Mouse (Mus musculus): ENCODE results near the gene Lipc. TPM values are rescaled to one million over a fixed set of nuclear protein-coding genes. Genes with fewer than 3 reads are reported as not detected.

Lipc gene
- total and polyA plus RNA-seq, 2 experiments from 2014 or later, result 0.29 to 0.81 TPM

DNA sequence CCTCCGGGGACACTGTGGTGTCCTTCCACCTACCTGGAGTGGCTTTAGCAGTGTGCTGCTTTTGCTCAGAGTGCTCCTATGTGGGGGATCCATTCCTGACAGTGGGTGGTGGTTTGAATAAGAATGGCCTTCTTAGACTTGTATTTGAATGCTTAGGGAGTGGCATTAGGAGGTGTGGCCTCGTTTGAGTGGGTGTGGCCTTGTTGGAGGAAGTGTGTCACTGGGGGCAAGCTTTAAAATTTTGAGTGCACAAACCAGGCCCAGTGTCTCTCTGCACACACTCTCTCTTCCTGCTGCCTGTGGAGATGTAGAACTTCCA is 156.6 kb downstream of the Lipc start:
- Histone ChIP-seq H3K9ac (no peak overlapping the region), H3K4me3 (ENCODE audit: low read depth, low read length) (no peak overlapping the region), H3K4me1 (ENCODE audit: insufficient read depth) (0 out of 2 replicates have a peak, but pooled peaks cover under 1% of the 10 kb centered on the region), H3K9me3 (ENCODE audit: low read length) (no peaks in the 10 kb centered on the region), H3K36me3 (ENCODE audit: insufficient read depth) (no peaks in the 10 kb centered on the region), H3K27me3 (ENCODE audit: insufficient read depth, low read length) (no peaks in the 10 kb centered on the region), H3K27ac (ENCODE audit: low read depth, low read length) (no peak overlapping the region), H3K4me2 (ENCODE audit: low read depth) (no peak overlapping the region)
- no peak for TF ChIP-seq CTCF (IDR thresholded peaks at IDR 0.05; ENCODE audit: low read depth)
- no peak for DNase-seq
- no peak for ATAC-seq
- WGBS, result 57% methylated on average over 2 of the region's 2 CpGs

DNA sequence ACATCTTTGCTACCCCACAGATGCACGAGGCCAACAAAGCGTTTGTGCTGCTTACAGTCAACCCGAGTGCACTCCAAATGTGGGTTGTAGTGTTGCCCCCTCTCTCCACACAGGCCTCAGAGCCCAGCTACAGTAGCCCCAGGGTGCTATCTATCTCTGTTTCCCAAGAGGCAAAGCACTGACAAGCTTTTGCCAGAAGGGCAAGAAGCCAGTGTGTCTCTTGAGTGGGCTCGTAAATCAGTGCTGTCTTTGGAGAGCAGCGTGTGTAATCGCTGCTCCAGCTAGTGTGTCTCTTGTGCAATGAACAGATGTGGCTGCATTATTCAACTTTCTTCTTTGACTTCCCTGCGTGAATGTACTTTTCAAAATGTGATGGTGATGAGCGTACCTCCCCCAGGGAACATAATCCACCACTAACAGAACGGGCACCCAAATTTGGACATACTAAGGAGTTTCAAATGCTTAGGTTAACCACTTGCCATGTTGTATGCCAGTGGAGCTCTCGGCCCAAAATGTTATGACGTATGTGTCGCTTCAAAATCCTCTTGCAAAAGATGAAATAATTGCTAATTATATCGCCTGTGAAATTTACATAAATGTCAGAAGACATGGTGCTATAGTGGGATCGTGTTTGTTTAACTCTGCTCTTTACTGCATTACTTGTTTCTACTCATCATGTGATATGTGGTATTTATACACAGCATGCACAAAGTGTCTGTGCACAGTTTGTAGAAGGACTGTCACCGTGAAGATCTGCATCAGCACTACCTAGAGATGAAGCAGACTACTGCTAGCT is 157.2 kb downstream of the Lipc start:
- TF ChIP-seq CTCF (IDR thresholded peaks at IDR 0.05; ENCODE audit: low read depth), result no peak
- ATAC-seq (peak; percentile 66), DNase-seq (no peak)
- WGBS, result 75% methylated on average over 15 of the region's 15 CpGs
- Histone ChIP-seq H3K4me3 (ENCODE audit: low read depth, low read length) (no peak overlapping the region), H3K9ac (no peak overlapping the region), H3K27me3 (ENCODE audit: insufficient read depth, low read length) (no peaks in the 10 kb centered on the region), H3K4me1 (ENCODE audit: insufficient read depth) (no peaks in the 10 kb centered on the region), H3K27ac (ENCODE audit: low read depth, low read length) (no peak overlapping the region), H3K36me3 (ENCODE audit: insufficient read depth) (no peaks in the 10 kb centered on the region), H3K4me2 (ENCODE audit: low read depth) (no peak overlapping the region), H3K9me3 (ENCODE audit: low read length) (no peaks in the 10 kb centered on the region)

DNA sequence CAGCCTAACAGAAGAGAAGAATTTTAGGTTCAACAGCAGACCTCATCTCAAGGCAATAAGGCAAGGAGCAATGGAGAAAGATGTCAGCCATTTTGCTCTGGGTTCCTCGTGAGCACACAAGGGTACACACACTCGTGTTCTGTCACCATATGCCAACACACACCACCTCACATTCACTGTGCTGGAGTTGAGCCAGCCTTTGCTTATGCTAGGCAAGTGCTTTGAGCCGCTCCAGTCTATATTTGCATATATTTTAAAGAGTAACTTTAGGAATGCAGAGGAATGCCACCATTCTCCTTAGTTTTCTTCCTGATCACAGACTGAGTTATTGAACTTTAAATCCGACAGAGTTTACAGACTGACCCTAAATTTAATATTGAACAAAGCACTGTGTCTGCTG is 161.4 kb downstream of the Lipc start:
- 61% methylated on average over 4 of the region's 4 CpGs for WGBS
- no peaks in the 10 kb centered on the region for H3K4me1 ChIP-seq (ENCODE audit: insufficient read depth)
- DNase-seq (no peak), ATAC-seq (no peak)
- H3K9ac ChIP-seq, result no peak overlapping the region
- H3K4me2 ChIP-seq (ENCODE audit: low read depth), result no peak overlapping the region
- no peaks in the 10 kb centered on the region for H3K9me3 ChIP-seq (ENCODE audit: low read length)
- no peaks in the 10 kb centered on the region for H3K27me3 ChIP-seq (ENCODE audit: insufficient read depth, low read length)
- no peaks in the 10 kb centered on the region for H3K36me3 ChIP-seq (ENCODE audit: insufficient read depth)
- H3K27ac ChIP-seq (ENCODE audit: low read depth, low read length), result no peak overlapping the region
- no peak overlapping the region for H3K4me3 ChIP-seq (ENCODE audit: low read depth, low read length)
- no peak for TF ChIP-seq CTCF (IDR thresholded peaks at IDR 0.05; ENCODE audit: low read depth)

DNA sequence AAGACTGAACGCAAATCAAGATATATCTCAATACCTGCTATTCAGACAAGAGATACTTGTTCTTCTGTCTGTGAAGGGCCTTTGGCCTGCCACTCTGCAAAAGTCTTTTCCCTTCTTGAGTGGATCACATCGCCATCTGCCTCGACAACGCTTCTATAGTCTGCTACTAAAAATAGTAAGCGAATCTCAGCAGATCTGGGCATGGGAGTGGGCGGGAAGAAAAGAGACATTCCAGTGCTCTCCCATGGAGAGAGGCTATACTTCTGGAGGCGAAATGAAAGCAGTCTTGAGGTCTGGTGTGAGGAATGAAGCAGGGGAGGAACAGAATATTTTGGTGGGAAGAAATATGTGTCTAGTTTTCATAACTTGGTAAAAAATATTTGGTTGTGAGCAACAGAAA is 163.3 kb downstream of the Lipc start:
- H3K4me1 ChIP-seq (ENCODE audit: insufficient read depth), result no peaks in the 10 kb centered on the region
- 68% methylated on average over 7 of the region's 7 CpGs for WGBS
- H3K4me2 ChIP-seq (ENCODE audit: low read depth), result no peak overlapping the region
- H3K4me3 ChIP-seq (ENCODE audit: low read depth, low read length), result no peak overlapping the region
- no peaks in the 10 kb centered on the region for H3K27me3 ChIP-seq (ENCODE audit: insufficient read depth, low read length)
- no peak for ATAC-seq
- no peaks in the 10 kb centered on the region for H3K36me3 ChIP-seq (ENCODE audit: insufficient read depth)
- H3K27ac ChIP-seq (ENCODE audit: low read depth, low read length), result no peak overlapping the region
- no peak for TF ChIP-seq CTCF (IDR thresholded peaks at IDR 0.05; ENCODE audit: low read depth)
- DNase-seq, result no peak
- no peak overlapping the region for H3K9ac ChIP-seq
- H3K9me3 ChIP-seq (ENCODE audit: low read length), result no peaks in the 10 kb centered on the region

DNA sequence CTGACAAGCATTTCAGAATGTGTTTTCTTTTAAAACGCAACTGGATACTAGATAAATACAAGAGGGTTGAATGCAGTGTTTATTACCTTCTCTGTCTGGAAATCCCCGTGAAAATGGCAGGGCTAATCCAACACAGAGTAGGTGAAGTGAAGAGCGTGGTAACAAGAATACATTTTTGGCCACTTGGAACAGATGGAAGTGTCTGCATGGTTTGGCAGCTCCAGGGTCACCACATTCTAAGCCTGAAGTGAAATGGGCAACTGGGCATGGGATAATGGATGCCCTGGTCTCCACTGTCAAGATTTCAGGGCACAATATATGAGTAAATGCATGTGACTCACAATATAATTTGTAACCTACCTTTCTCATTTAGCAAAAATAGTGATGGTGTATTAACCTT is 169.8 kb downstream of the Lipc start:
- Histone ChIP-seq H3K4me3 (ENCODE audit: low read depth, low read length) (no peak overlapping the region), H3K36me3 (ENCODE audit: insufficient read depth) (peaks cover 4% of the 10 kb centered on the region; the same call in 1 of the 2 replicates), H3K4me2 (ENCODE audit: low read depth) (no peak overlapping the region), H3K9ac (no peak overlapping the region), H3K27me3 (ENCODE audit: insufficient read depth, low read length) (no peaks in the 10 kb centered on the region), H3K4me1 (ENCODE audit: insufficient read depth) (no peaks in the 10 kb centered on the region), H3K9me3 (ENCODE audit: low read length) (no peaks in the 10 kb centered on the region), H3K27ac (ENCODE audit: low read depth, low read length) (no peak overlapping the region)
- ATAC-seq (no peak), DNase-seq (no peak)
- 84% methylated on average over 3 of the region's 3 CpGs for WGBS
- TF ChIP-seq CTCF (IDR thresholded peaks at IDR 0.05; ENCODE audit: low read depth), result no peak

DNA sequence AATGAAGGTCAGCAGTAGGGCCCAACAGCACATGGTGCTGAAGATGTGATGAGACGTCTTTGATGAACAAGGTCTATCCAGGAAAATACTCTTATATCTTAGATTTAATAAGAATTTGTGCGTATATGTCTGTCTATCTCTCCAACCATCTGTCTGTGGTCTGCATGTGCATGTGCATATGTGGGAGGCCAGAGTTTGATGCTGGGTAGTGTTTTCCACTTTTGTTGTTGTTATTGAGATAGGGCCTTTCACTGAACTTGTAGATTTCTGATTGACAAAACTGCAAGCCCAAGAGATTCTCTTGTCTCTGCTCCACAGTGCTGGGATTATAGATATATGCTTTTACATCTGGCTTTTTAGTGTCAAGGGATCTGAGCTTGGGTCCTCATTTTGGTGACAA is 176.5 kb downstream of the Lipc start:
- Histone ChIP-seq H3K9me3 (ENCODE audit: low read length) (no peaks in the 10 kb centered on the region), H3K36me3 (ENCODE audit: insufficient read depth) (peaks cover 4% of the 10 kb centered on the region; the same call in 1 of the 2 replicates), H3K27ac (ENCODE audit: low read depth, low read length) (no peak overlapping the region), H3K4me3 (ENCODE audit: low read depth, low read length) (no peak overlapping the region), H3K4me1 (ENCODE audit: insufficient read depth) (no peaks in the 10 kb centered on the region), H3K4me2 (ENCODE audit: low read depth) (no peak overlapping the region), H3K9ac (no peak overlapping the region), H3K27me3 (ENCODE audit: insufficient read depth, low read length) (no peaks in the 10 kb centered on the region)
- no peak for TF ChIP-seq CTCF (IDR thresholded peaks at IDR 0.05; ENCODE audit: low read depth)
- WGBS, result 99% methylated on average over 2 of the region's 2 CpGs
- ATAC-seq (no peak), DNase-seq (no peak)

DNA sequence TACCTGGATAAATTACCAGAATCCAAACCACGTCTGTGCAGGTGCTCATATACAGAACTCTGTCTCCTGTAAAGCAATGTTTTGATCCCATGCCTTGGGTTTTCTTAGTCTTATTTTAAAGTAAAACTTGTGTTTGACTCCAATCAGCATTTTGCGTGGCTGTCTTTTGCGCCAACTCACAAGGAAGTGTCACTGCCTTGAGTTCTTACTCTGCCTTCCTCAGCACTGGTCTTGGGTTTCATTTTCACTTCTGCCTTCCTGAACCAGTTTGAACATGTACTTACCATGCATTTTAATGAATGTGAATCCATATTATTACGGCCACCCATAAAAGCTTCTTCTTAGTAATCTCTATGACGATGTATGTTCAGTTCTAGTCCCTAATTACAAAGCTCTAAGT is 191.1 kb downstream of the Lipc start:
- WGBS, result 90% methylated on average over 5 of the region's 5 CpGs

More for the DNA sequence above, 191.1 kb downstream of the Lipc start:
- ATAC-seq, result no peak
- H3K4me2 ChIP-seq (ENCODE audit: low read depth), result no peak overlapping the region
- H3K27me3 ChIP-seq (ENCODE audit: insufficient read depth, low read length), result no peaks in the 10 kb centered on the region
- TF ChIP-seq CTCF (IDR thresholded peaks at IDR 0.05; ENCODE audit: low read depth), result no peak
- no peak overlapping the region for H3K27ac ChIP-seq (ENCODE audit: low read depth, low read length)
- H3K9ac ChIP-seq, result no peak overlapping the region
- H3K4me1 ChIP-seq (ENCODE audit: insufficient read depth), result no peaks in the 10 kb centered on the region
- H3K4me3 ChIP-seq (ENCODE audit: low read depth, low read length), result no peak overlapping the region
- DNase-seq, result no peak
- H3K36me3 ChIP-seq (ENCODE audit: insufficient read depth), result peaks cover 17% of the 10 kb centered on the region; the same call in 1 of the 2 replicates
- no peaks in the 10 kb centered on the region for H3K9me3 ChIP-seq (ENCODE audit: low read length)

Measured in forebrain, postnatal 0 days (tissue).